Mouse (Mus musculus) CD4-positive, CD25-positive, alpha-beta regulatory T cell, adult 9 weeks (primary cell): ENCODE data around the gene Shroom1. TPM values are rescaled to one million over a fixed set of nuclear protein-coding genes. Genes with fewer than 3 reads are reported as not detected.

Source experiments
- polyA plus RNA-seq: library from polyadenylated mRNA; unstranded; fragments of 100-300 nt; shearing (Covaris generic); gene quantifications from one replicate; pipeline ENCODE4 v1.2.1, GENCODE M21; 2017

Gene Shroom1
- polyA plus RNA-seq, result not detected

GRCm38 (mm10) chr11:53456474-53457371 is at the start of gene Shroom1, which contains the start of gene Gm10447:
Gene Shroom1, plus strand, starts transcription at chr11:53457205.
Gene Gm10447, minus strand, starts transcription at chr11:53457110.

GRCm38 (mm10) chr11:53423036-53423435 is 34.0 kb upstream of the Shroom1 start, which contains the start of gene Leap2:
Gene Leap2, minus strand, starts transcription at chr11:53423170.

GRCm38 (mm10) chr11:53430670-53431346 is 26.2 kb upstream of the Shroom1 start, which contains the start of the genes Uqcrq and Gdf9:
Gene Uqcrq, minus strand, starts transcription at chr11:53430831.
Gene Gdf9, plus strand, starts transcription at chr11:53431023.

GRCm38 (mm10) chr11:53469968-53470695 is 13.1 kb downstream of the Shroom1 start, which contains the start of gene Gm9837:
Gene Gm9837, minus strand, starts transcription at chr11:53470479.

DNA sequence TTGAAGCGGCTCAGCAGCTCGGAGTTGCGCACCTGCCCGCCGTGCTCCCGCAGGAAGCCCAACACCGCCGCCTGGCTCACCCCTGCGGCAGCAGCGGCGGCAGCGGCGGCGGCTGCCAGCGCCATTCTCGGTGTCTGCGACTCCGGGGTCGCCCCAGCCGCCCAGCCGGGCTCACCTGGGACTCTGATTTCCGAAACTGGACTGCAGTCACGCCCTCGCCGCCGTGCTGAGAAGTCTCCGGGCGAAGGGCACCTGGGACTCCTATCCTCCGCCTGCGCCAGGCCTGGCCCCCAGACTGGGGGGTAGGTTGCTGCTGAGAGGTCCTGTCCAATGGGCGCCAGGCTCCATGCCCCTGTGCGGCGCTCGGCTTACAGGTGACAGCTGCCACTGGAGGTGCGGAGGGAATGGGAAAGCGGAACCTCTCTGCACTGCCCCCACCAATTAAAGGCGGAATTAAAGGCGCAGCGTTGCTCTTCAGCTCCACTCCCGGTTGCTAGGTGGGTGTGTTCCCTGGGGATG is 22.8 kb downstream of the Shroom1 start, which contains the start of the genes Gm9945 and Sowaha:
Gene Gm9945, plus strand, starts transcription at position 384 of the 519 bp plus-strand sequence.
Gene Sowaha, minus strand, starts transcription at position 492 of the 519 bp plus-strand sequence.

Other genes starting within 250 kb of the Shroom1 start
- gene Hspa4, start 156.7 kb upstream of the Shroom1 start, polyA plus RNA-seq, result 21.3 TPM
- 35.6 TPM for gene Zcchc10, start 132.5 kb upstream of the Shroom1 start, polyA plus RNA-seq
- gene Aff4, start 106.4 kb upstream of the Shroom1 start, polyA plus RNA-seq, result 11.8 TPM
- not detected for gene Leap2, start 34.0 kb upstream of the Shroom1 start, polyA plus RNA-seq
- gene Uqcrq, start 26.4 kb upstream of the Shroom1 start, polyA plus RNA-seq, result 367 TPM
- 0.61 TPM for gene Gdf9, start 26.2 kb upstream of the Shroom1 start, polyA plus RNA-seq
- not detected for gene Gm10447, start 95 bp upstream of the Shroom1 start, polyA plus RNA-seq
- gene Gm9837, start 13.3 kb downstream of the Shroom1 start, polyA plus RNA-seq, result not detected
- not detected for gene Gm9945, start 23.0 kb downstream of the Shroom1 start, polyA plus RNA-seq
- not detected for gene Sowaha, start 23.1 kb downstream of the Shroom1 start, polyA plus RNA-seq
- 0.62 TPM for gene Sept8, start 62.1 kb downstream of the Shroom1 start, polyA plus RNA-seq
- gene Kif3a, start 110.2 kb downstream of the Shroom1 start, polyA plus RNA-seq, result 10.8 TPM
- gene Il4, start 161.5 kb downstream of the Shroom1 start, polyA plus RNA-seq, result 7.0 TPM
- gene Il13, start 177.5 kb downstream of the Shroom1 start, polyA plus RNA-seq, result not detected